Mouse (Mus musculus) MEL (cell line): ENCODE measurements around the gene Sim2. TPM values are rescaled to one million over a fixed set of nuclear protein-coding genes. Genes with fewer than 3 reads are reported as not detected.

Source experiments
- DNase-seq: peaks from one replicate; pipeline ENCODE4 v3.0.0; 2011; ENCODE audit warnings: low read depth, low spot score
- H3K27ac ChIP-seq: 2 replicates; pipeline ENCODE4 v1.5.1; 2012; ENCODE audit warnings: low read depth, mild to moderate bottlenecking, control low read depth, low read length, moderate library complexity; ENCODE audit not compliant: control insufficient read depth
- H3K27me3 ChIP-seq, 2 experiments: fragments of 150-350 bp in 1 of 2; sonication (generic) in 1 of 2; 2 replicates each; pipeline ENCODE4 v1.6.1; 2012; ENCODE audit warnings: low read length in 2 of 2, mild to moderate bottlenecking in 2 of 2, improper control_type of control experiment in 1 of 2, moderate library complexity in 1 of 2; ENCODE audit not compliant: insufficient read depth in 2 of 2, control insufficient read depth in 1 of 2
- H3K36me3 ChIP-seq, 2 experiments: 2 replicates each; pipeline ENCODE4 v1.6.1; 2012 to 2014; ENCODE audit warnings: low read length in 2 of 2, improper control_type of control experiment in 1 of 2, inconsistent platforms in 1 of 2, mild to moderate bottlenecking in 1 of 2; ENCODE audit not compliant: insufficient read depth in 2 of 2, control insufficient read depth in 1 of 2
- H3K4me1 ChIP-seq, 2 experiments: fragments of 150-350 bp in 1 of 2; sonication (generic) in 1 of 2; 2 replicates each; pipeline ENCODE4 v1.6.1; 2012; ENCODE audit warnings: low read length in 2 of 2, improper control_type of control experiment in 1 of 2, mild to moderate bottlenecking in 1 of 2; ENCODE audit not compliant: insufficient read depth in 2 of 2, control insufficient read depth in 1 of 2
- H3K4me3 ChIP-seq, 2 experiments: fragments of 150-350 bp in 1 of 2; sonication (generic) in 1 of 2; 2 replicates each; pipeline ENCODE4 v1.5.1; 2012; ENCODE audit warnings: low read depth in 2 of 2, low read length in 2 of 2, mild to moderate bottlenecking in 2 of 2, moderate library complexity in 2 of 2, control low read depth in 1 of 2, improper control_type of control experiment in 1 of 2; ENCODE audit not compliant: control insufficient read depth in 1 of 2, insufficient read depth in 1 of 2
- H3K79me2 ChIP-seq: 2 replicates; pipeline ENCODE4 v1.6.1; 2012; ENCODE audit warnings: mild to moderate bottlenecking, low read length, moderate library complexity; ENCODE audit not compliant: control insufficient read depth, poor library complexity, insufficient read depth
- H3K9ac ChIP-seq: 2 replicates; pipeline ENCODE4 v1.6.1; 2012; ENCODE audit warnings: low read depth, mild to moderate bottlenecking, control low read depth, low read length, moderate library complexity; ENCODE audit not compliant: control insufficient read depth, poor library complexity, severe bottlenecking
- H3K9me3 ChIP-seq: fragments of 150-350 bp; sonication (generic); replicated peaks from 2 replicates; pipeline ENCODE4 v1.6.1; 2012; ENCODE audit warnings: mild to moderate bottlenecking, low read length, improper control_type of control experiment, moderate library complexity; ENCODE audit not compliant: insufficient read depth
- BHLHE40 ChIP-seq: IDR thresholded peaks from 2 replicates; pipeline ENCODE4 v1.6.1; 2012; ENCODE audit warnings: low read depth, mild to moderate bottlenecking, inconsistent platforms, low read length, improper control_type of control experiment, borderline replicate concordance
- E2F4 ChIP-seq: IDR thresholded peaks from 2 replicates; pipeline ENCODE4 v1.6.1; 2011; ENCODE audit warnings: low read depth, low read length, improper control_type of control experiment, borderline replicate concordance
- GABPA ChIP-seq: IDR thresholded peaks from 2 replicates; pipeline ENCODE4 v1.6.1; 2012; ENCODE audit warnings: low read depth, mild to moderate bottlenecking, inconsistent platforms, low read length, improper control_type of control experiment, moderate library complexity
- GATA1 ChIP-seq: IDR thresholded peaks from 2 replicates; pipeline ENCODE4 v1.6.1; 2011; ENCODE audit warnings: low read depth, low read length, improper control_type of control experiment
- KAT2A ChIP-seq: conservative IDR thresholded peaks from 2 replicates; pipeline ENCODE4 v1.6.1; 2012; ENCODE audit warnings: low read depth, low read length, improper control_type of control experiment, inconsistent platforms
- MAFK ChIP-seq: IDR thresholded peaks from 2 replicates; pipeline ENCODE4 v1.6.1; 2011; ENCODE audit warnings: low read depth, mild to moderate bottlenecking, low read length, improper control_type of control experiment, borderline replicate concordance
- MAZ ChIP-seq: IDR thresholded peaks from 2 replicates; pipeline ENCODE4 v1.6.1; 2012; ENCODE audit warnings: low read depth, mild to moderate bottlenecking, inconsistent platforms, low read length, improper control_type of control experiment
- MEF2A ChIP-seq: IDR thresholded peaks from 2 replicates; pipeline ENCODE4 v1.6.1; 2014; ENCODE audit warnings: low read depth, mild to moderate bottlenecking, inconsistent platforms, low read length, improper control_type of control experiment; ENCODE audit not compliant: poor library complexity, insufficient replicate concordance, severe bottlenecking; ENCODE audit errors: extremely low read depth
- NELFE ChIP-seq: IDR thresholded peaks from 2 replicates; pipeline ENCODE4 v1.6.1; 2011; ENCODE audit warnings: low read depth, low read length, improper control_type of control experiment
- RAD21 ChIP-seq: IDR thresholded peaks from 2 replicates; pipeline ENCODE4 v1.6.1; 2011; ENCODE audit warnings: mild to moderate bottlenecking, low read depth, low read length, improper control_type of control experiment
- RCOR1 ChIP-seq: IDR thresholded peaks from 2 replicates; pipeline ENCODE4 v1.6.1; 2012; ENCODE audit warnings: low read depth, mild to moderate bottlenecking, inconsistent platforms, low read length, improper control_type of control experiment
- TAL1 ChIP-seq: IDR thresholded peaks from 2 replicates; pipeline ENCODE4 v1.6.1; 2012; ENCODE audit warnings: mild to moderate bottlenecking, inconsistent platforms, low read length, moderate library complexity, mixed read lengths
- TBP ChIP-seq: IDR thresholded peaks from 2 replicates; pipeline ENCODE4 v1.8.0; 2011; ENCODE audit warnings: low read depth, low read length, improper control_type of control experiment
- TCF12 ChIP-seq: IDR thresholded peaks from 2 replicates; pipeline ENCODE4 v1.6.1; 2014; ENCODE audit warnings: low read depth, mild to moderate bottlenecking, inconsistent platforms, low read length, improper control_type of control experiment, moderate library complexity
- UBTF ChIP-seq: IDR thresholded peaks from 2 replicates; pipeline ENCODE4 v1.6.1; 2012; ENCODE audit warnings: low read depth, mild to moderate bottlenecking, inconsistent platforms, low read length, improper control_type of control experiment, moderate library complexity, borderline replicate concordance; ENCODE audit not compliant: insufficient read depth
- USF1 ChIP-seq: IDR thresholded peaks from 2 replicates; pipeline ENCODE4 v1.6.1; 2014; ENCODE audit warnings: low read depth, mild to moderate bottlenecking, inconsistent platforms, low read length, improper control_type of control experiment, moderate library complexity
- ZC3H11A ChIP-seq: IDR thresholded peaks from 2 replicates; pipeline ENCODE4 v1.6.1; 2012; ENCODE audit warnings: low read depth, mild to moderate bottlenecking, inconsistent platforms, low read length, improper control_type of control experiment
- ZKSCAN1 ChIP-seq: IDR thresholded peaks from 2 replicates; pipeline ENCODE4 v1.6.1; 2012; ENCODE audit warnings: low read depth, mild to moderate bottlenecking, inconsistent platforms, low read length, improper control_type of control experiment, moderate library complexity
- ZNF384 ChIP-seq: IDR thresholded peaks from 2 replicates; pipeline ENCODE4 v1.6.1; 2012; ENCODE audit warnings: low read depth, mild to moderate bottlenecking, inconsistent platforms, low read length, improper control_type of control experiment
- polyA plus RNA-seq, 2 experiments: library from polyadenylated mRNA; stranded (reverse) in 1 of 2; unstranded in 1 of 2; fragments of >175 nt in 1 of 2; fragments of >200 nt in 1 of 2; gene quantifications; 2 replicates each; pipeline versions ENCODE4 v1.2.1 to v1.2.4; 2012; ENCODE audit warnings: low replicate concordance in 2 of 2, low read depth in 1 of 2; ENCODE audit not compliant: insufficient read length in 2 of 2, insufficient read depth in 1 of 2, missing spikeins in 1 of 2
- total RNA-seq: library from RNA; depleted of rRNA; stranded (reverse); fragments of 300-350 nt; gene quantifications from 2 replicates; pipeline ENCODE4 v1.2.3, GENCODE M21; 2012

Sim2 gene
- total and polyA plus RNA-seq, 3 experiments: not detected

DNA sequence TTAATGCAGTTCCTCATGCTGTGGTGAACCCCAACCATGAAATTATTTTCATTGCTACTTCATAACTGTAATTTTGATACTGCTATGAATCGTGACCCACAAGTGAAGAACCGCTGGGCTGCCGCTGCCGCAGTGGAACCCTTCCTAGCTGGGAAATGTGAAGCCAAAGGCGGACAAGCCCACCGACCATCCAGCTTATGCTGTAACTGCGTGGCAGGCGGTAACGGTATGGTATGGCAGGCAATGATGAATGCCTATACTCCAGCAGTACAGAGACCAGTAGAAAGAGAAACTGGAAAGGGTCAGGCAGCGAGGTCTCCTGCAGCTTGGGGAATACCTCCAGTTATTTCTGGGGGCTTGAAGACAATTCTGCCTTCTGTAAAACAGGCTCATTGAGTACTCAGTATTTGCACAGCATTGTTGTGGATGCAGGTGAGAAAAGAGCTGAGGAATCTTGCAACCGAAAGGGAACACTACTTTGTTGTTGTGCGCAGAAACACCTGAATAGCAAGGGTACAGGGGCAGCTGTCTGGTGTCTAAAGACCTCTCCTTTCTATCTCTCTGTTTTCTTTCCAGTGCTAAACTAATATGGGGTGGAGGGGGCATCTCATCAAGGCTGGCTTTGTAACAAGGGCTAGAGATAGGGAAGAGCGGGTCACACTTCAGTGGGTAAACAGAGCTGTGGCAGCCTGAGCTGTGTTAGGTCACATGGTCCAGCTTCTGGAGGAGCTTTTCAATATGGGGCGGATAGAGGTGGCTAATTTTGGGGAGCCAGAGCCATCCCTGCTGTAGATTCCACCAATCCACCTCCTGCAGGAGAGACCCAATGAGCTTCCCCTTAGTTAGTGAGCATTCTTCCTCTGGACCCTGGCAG, 4.3 kb downstream of the Sim2 start:
- Histone ChIP-seq H3K36me3 (no peaks in the 10 kb centered on the region), H3K9me3 (no peaks in the 10 kb centered on the region), H3K4me1 (no peaks in the 10 kb centered on the region), H3K4me3 (no peak overlapping the region), H3K27ac (no peak overlapping the region), H3K79me2 (no peaks in the 10 kb centered on the region), H3K9ac (no peak overlapping the region), H3K27me3 (no peaks in the 10 kb centered on the region; a peak in 1 of 4 replicates)
- DNase-seq: no peak
- TF ChIP-seq BHLHE40: no peak
- no peak for TF ChIP-seq GATA1
- no peak for TF ChIP-seq NELFE
- TF ChIP-seq ZKSCAN1: no peak
- no peak for TF ChIP-seq TAL1
- TF ChIP-seq USF1: no peak
- TF ChIP-seq MEF2A: no peak
- TF ChIP-seq ZC3H11A: no peak
- no peak for TF ChIP-seq UBTF

DNA sequence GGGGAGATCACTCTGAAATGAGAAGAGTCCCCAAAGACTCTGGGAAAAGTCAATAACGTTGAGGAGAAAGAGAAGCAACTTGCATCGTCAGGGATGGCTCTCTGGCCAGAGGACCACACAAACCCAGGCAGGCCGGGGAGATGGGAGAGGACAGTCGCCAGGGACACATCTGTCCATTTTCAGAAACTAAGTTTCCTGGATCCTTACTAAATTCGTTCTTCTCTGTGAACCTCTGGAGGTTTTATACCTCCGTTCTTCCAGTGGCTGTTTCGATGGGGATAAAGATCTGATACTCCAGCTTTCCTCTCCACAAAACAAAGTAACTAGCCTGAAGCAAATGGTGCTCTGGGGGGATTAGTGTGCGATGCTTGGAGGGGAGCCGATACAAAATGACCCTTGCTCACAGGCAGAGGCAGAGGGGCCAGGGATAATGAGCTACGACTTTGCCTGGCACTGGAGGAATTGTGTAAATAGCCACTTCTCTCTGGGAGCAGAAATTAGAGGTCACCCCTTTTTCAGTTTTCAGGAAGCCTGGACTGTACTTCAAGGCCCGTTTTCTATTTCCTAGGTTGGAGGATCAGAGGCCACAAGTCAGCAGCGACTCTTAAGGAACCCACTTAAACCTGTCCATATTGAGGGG, 7.9 kb downstream of the Sim2 start:
- Histone ChIP-seq H3K27ac (no peak overlapping the region), H3K36me3 (no peaks in the 10 kb centered on the region), H3K4me3 (no peak overlapping the region), H3K27me3 (no peaks in the 10 kb centered on the region), H3K9me3 (no peaks in the 10 kb centered on the region), H3K9ac (no peak overlapping the region), H3K79me2 (no peaks in the 10 kb centered on the region), H3K4me1 (no peaks in the 10 kb centered on the region)
- TF ChIP-seq ZC3H11A: no peak
- no peak for TF ChIP-seq USF1
- TF ChIP-seq GATA1: no peak
- TF ChIP-seq TCF12: no peak
- no peak for TF ChIP-seq GABPA
- TF ChIP-seq RAD21: no peak
- no peak for TF ChIP-seq TBP
- no peak for TF ChIP-seq BHLHE40
- TF ChIP-seq ZKSCAN1: no peak
- TF ChIP-seq MAFK: no peak
- no peak for TF ChIP-seq UBTF
- TF ChIP-seq MAZ: no peak
- no peak for TF ChIP-seq KAT2A
- TF ChIP-seq RCOR1: no peak
- no peak for TF ChIP-seq E2F4
- TF ChIP-seq ZNF384: no peak
- no peak for DNase-seq
